In the genomic region with DNA sequence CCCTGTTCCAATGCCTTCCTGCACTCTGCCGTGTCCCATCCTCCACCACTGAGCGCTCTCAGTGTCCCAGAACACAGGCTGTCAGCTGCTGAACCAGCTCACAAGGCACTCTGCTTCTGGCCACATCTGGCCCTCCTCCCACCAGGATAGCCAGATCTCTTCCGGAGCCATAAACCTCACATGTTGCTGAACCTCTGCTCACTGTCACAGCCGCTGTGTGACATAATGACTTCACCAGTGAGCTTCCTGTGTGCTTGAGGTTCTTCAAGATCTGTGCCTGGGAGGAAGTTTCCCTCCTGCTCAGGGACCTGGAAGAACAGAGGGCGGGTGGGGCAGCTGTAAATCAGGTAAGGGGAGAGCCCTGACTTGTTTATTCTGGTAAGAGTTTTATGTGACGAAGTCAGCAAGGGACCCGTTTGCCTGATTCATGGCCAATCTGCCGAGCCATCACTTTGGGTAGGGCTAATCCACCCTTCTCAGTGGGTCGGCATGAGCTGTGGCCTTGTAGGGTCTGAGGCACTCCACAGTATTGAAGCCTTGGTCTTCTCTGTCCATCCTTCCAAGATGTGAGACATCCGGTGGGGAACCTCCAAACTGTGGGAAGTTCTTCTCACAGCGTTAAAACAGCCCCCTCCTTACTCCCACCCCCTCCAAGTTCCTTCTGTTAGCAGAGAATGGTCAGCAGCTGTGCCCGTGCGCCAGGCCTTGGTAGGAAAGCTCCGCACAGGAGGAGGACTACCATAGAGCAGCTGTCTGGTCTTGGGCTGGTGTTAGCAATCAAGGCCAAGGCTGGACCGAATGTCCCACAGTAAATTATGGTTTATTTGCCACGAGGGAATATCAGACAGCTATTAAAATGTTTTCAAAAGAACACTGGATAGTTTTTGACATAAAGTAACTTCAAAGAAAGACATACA, we compare ENCODE assay signal across 13 mouse cellular contexts. TPM values are rescaled to one million over a fixed set of nuclear protein-coding genes. Genes with fewer than 3 reads are reported as not detected.
DNase-seq lines count a peak whose midpoint lies in the region; ATAC-seq and TF ChIP-seq lines count a peak whose summit lies in the region.
"Had no signal": no experiment of that assay in that cellular context is flagged by ENCODE, and none has a peak within 500 bp of the region (broad histone marks: within the 10 kb centered on the region; RNA-seq: fewer than 3 reads in every experiment).

No protein-coding gene starts in this region.

- peak; percentile 82 for ATAC-seq in common myeloid progenitor, adult 5-6 weeks (replicated peaks; ENCODE audit: low read depth, poor library complexity, severe bottlenecking)
- peak; percentile 52; the same call in 1 of the 2 replicates for ATAC-seq in limb, embryonic 11.5 days (ENCODE audit: insufficient number of reproducible peaks, low FRiP score, low TSS enrichment, low read depth)
- no peak for ATAC-seq in CD4-positive, CD25-positive, alpha-beta regulatory T cell, adult 4 months
- no peak for ATAC-seq in hindbrain, postnatal 0 days
- ATAC-seq: Patski had no signal

- H3K4me3 ChIP-seq in limb, embryonic 11.5 days (ENCODE audit: low read depth, low read length), result no peak overlapping the region
- H3K4me3 ChIP-seq in hindbrain, postnatal 0 days (ENCODE audit: low read length), result no peak overlapping the region
- H3K4me3 ChIP-seq: forebrain, embryonic 12.5 days; myocyte had no signal

- H3K4me2 ChIP-seq in limb, embryonic 11.5 days (ENCODE audit: low read depth, severe bottlenecking), result no peak overlapping the region
- no peak overlapping the region for H3K4me2 ChIP-seq in hindbrain, postnatal 0 days (ENCODE audit: low read depth, low read length)
- H3K4me2 ChIP-seq: forebrain, embryonic 12.5 days; liver, embryonic 11.5 days had no signal

- no peaks in the 10 kb centered on the region for H3K36me3 ChIP-seq in limb, embryonic 11.5 days (ENCODE audit: control insufficient read depth, insufficient read depth, low read length)
- no peaks in the 10 kb centered on the region for H3K36me3 ChIP-seq in hindbrain, postnatal 0 days (ENCODE audit: insufficient read depth, low read length)
- H3K36me3 ChIP-seq: forebrain, embryonic 12.5 days had no signal

- H3K27me3 ChIP-seq in limb, embryonic 11.5 days (ENCODE audit: control insufficient read depth, insufficient read depth, low read length), result no peaks in the 10 kb centered on the region
- H3K27me3 ChIP-seq in hindbrain, postnatal 0 days (ENCODE audit: insufficient read depth, low read length), result no peaks in the 10 kb centered on the region
- H3K27me3 ChIP-seq: forebrain, embryonic 12.5 days; Patski had no signal

- no peaks in the 10 kb centered on the region for H3K9me3 ChIP-seq in limb, embryonic 11.5 days (ENCODE audit: control insufficient read depth, low read length)
- no peaks in the 10 kb centered on the region for H3K9me3 ChIP-seq in hindbrain, postnatal 0 days (ENCODE audit: low read length)
- H3K9me3 ChIP-seq: forebrain, embryonic 12.5 days had no signal

- peaks cover 36% of the 10 kb centered on the region for H3K4me1 ChIP-seq in limb, embryonic 11.5 days (ENCODE audit: control insufficient read depth, insufficient read depth, low read length)
- 0 out of 2 replicates have a peak, but pooled peaks cover 5% of the 10 kb centered on the region for H3K4me1 ChIP-seq in hindbrain, postnatal 0 days (ENCODE audit: insufficient read depth, low read length)
- H3K4me1 ChIP-seq: forebrain, embryonic 12.5 days had no signal

- H3K27ac ChIP-seq in limb, embryonic 11.5 days (replicated peaks; ENCODE audit: low read depth, low read length), result no peak overlapping the region
- H3K27ac ChIP-seq in hindbrain, postnatal 0 days, result no peak overlapping the region
- H3K27ac ChIP-seq: forebrain, embryonic 12.5 days had no signal

- no peak overlapping the region for H3K9ac ChIP-seq in limb, embryonic 11.5 days (ENCODE audit: low read length)
- no peak overlapping the region for H3K9ac ChIP-seq in hindbrain, postnatal 0 days (replicated peaks; ENCODE audit: low read length)
- H3K9ac ChIP-seq: forebrain, embryonic 12.5 days had no signal

- 19% methylated on average over 16 of the region's 16 CpGs for WGBS in limb, embryonic 11.5 days
- WGBS in hindbrain, postnatal 0 days, result 72% methylated on average over 16 of the region's 16 CpGs

- TF ChIP-seq CTCF in hindbrain, postnatal 0 days (IDR thresholded peaks at IDR 0.05; ENCODE audit: low read depth), result no peak

- DNase-seq in adrenal gland, postnatal 14 days, result peak; percentile 43
- no peak for DNase-seq in adrenal gland, adult 18-20 months (ENCODE audit: low spot score in 2 of 2)
- peak; percentile 46 for DNase-seq in heart, postnatal 4 days
- DNase-seq in limb, embryonic 11.5 days (ENCODE audit: low spot score), result peak; percentile 73
- DNase-seq in hindbrain, postnatal 0 days (ENCODE audit: low spot score), result no peak
- DNase-seq in frontal cortex, postnatal 14 days (ENCODE audit: low spot score in 2 of 2), result no peak
- DNase-seq: right cerebral cortex, postnatal 4 days had no signal

RNA-seq across cellular contexts. Expression of a gene that starts 27.3 kb away (rescaled TPM):
- total RNA-seq in adrenal gland, postnatal 14 days (2021), result 18.5 and 19.8 TPM in 2 replicates
- total RNA-seq in adrenal gland, adult 18-20 months (2021), result 10 to 100 TPM; 23.1 to 46.7 TPM
- total RNA-seq in common myeloid progenitor, adult 5-6 weeks (2017), result 0.39 and 0.73 TPM in 2 replicates
- total RNA-seq in heart, postnatal 4 days (2021), result 1 to 10 TPM; 7.6 to 8.2 TPM
- 0.71 and 0.88 TPM in 2 replicates for polyA plus RNA-seq in limb, embryonic 11.5 days (2014; fragmentation: Nextera tagmentation; extraction: Ambion mirVana)
- under 1 TPM; 0.39 to 0.77 TPM for polyA plus RNA-seq in CD4-positive, CD25-positive, alpha-beta regulatory T cell, adult 4 months (2017; shearing (Covaris generic))
- total RNA-seq in hindbrain, postnatal 0 days (2014; rRNA removed), result 1.9 and 3.5 TPM in 2 replicates
- 2.6 and 3.7 TPM in 2 replicates for polyA plus RNA-seq in hindbrain, postnatal 0 days (2015; fragmentation: Nextera tagmentation; extraction: Ambion mirVana)

RNA-seq across cellular contexts. Expression of a gene that starts 54.5 kb away (rescaled TPM):
- 18.9 and 19.8 TPM in 2 replicates for total RNA-seq in adrenal gland, postnatal 14 days (2021)
- 10 to 100 TPM; 19.7 to 26.3 TPM for total RNA-seq in adrenal gland, adult 18-20 months (2021)
- total RNA-seq in common myeloid progenitor, adult 5-6 weeks (2017), result 38.6 and 40.6 TPM in 2 replicates
- total RNA-seq in heart, postnatal 4 days (2021), result 1 to 10 TPM; 3.4 to 3.5 TPM
- polyA plus RNA-seq in limb, embryonic 11.5 days (2014; fragmentation: Nextera tagmentation; extraction: Ambion mirVana), result 10.0 and 10.5 TPM in 2 replicates
- 10 to 100 TPM; 10.9 to 18.1 TPM for polyA plus RNA-seq in CD4-positive, CD25-positive, alpha-beta regulatory T cell, adult 4 months (2017; shearing (Covaris generic))
- total RNA-seq in hindbrain, postnatal 0 days (2014; rRNA removed), result 13.6 and 22.2 TPM in 2 replicates
- polyA plus RNA-seq in hindbrain, postnatal 0 days (2015; fragmentation: Nextera tagmentation; extraction: Ambion mirVana), result 10.0 and 11.9 TPM in 2 replicates

Comparison
In these comparisons a context has a peak if more than half of its experiments do, and no peak if none do; other contexts are left out.
1. DNase-seq: peak in adrenal gland, postnatal 14 days (single experiment), heart, postnatal 4 days (single experiment) and limb, embryonic 11.5 days (single experiment); none in adrenal gland, adult 18-20 months (0 of 2), hindbrain, postnatal 0 days (single experiment) and frontal cortex, postnatal 14 days (0 of 2).
2. ATAC-seq: peak in common myeloid progenitor, adult 5-6 weeks (single experiment) and limb, embryonic 11.5 days (single experiment); none in CD4-positive, CD25-positive, alpha-beta regulatory T cell, adult 4 months (single experiment) and hindbrain, postnatal 0 days (single experiment).